Mouse (Mus musculus): ENCODE data around the gene Mtfp1. TPM values are rescaled to one million over a fixed set of nuclear protein-coding genes. Genes with fewer than 3 reads are reported as not detected.
A peak's percentile ranks its signal among the peaks of the same experiment; 100 is the strongest.

Gene Mtfp1
- polyA plus RNA-seq (2015; fragmentation: Nextera tagmentation; extraction: Ambion mirVana), result 18.6 and 19.9 TPM in 2 replicates

DNA sequence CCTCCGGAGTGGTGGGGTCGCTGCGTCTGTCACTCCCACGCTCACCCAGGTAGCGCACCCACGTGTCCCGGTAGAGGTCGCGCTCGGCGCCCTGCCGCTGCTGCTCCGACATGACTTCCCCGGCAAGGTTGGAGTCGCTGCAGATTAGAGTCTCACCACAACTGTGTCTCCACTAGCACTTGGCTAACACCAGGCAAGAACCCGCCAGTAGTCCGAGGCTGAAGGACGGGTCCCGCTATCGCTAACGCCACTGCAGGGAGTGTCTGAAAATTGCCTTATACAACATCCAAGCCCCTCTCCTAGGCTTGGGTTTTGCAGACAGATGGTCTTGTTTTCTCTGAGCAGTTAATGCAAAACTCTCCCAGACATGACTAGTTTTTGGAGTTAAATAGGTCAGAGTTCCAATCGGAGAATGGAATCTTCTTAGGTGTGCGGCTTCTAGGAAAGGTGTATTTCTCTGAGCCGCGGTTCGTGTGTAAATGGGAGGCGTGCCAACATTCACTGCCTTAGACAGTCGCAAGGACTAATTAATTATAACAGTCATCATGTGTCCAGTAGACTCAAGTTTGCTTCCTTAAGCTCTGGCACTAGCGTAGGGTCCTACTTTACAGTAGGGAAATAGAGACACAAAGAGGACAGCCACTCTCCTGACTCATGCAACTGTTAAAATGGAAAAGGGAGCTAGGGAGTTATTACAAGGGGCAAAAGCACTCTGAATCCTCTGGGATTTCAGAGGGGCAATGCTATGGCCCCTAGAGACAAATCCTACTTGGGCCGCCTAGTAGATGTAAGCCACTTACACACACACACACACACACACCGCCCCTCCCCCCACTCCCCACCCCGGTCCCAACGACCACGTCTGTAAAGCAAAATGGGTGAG, at the start of gene Mtfp1:
Mtfp1 (minus strand) TSS at position 275 of the 883 bp plus-strand sequence.
- Histone ChIP-seq H3K36me3 (ENCODE audit: insufficient read depth, low read length) (no peaks in the 10 kb centered on the region), H3K9ac (ENCODE audit: low read depth, low read length) (peak within 1 kb of the TSS; percentile 63), H3K4me1 (replicated peaks; ENCODE audit: insufficient read depth, low read length) (peaks cover 13% of the 10 kb centered on the region; the same call in 1 of the 2 replicates), H3K4me3 (replicated peaks; ENCODE audit: low read depth, low read length) (peak within 1 kb of the TSS; percentile 46), H3K27ac (peak within 1 kb of the TSS; percentile 81), H3K27me3 (ENCODE audit: insufficient read depth, low read length) (no peaks in the 10 kb centered on the region), H3K4me2 (ENCODE audit: low read length) (peak within 1 kb of the TSS; percentile 80), H3K9me3 (replicated peaks; ENCODE audit: low read length) (no peaks in the 10 kb centered on the region)
- WGBS, result 5% methylated on average over 34 of the region's 34 CpGs
- ATAC-seq (replicated peaks; ENCODE audit: low FRiP score, low read depth) (0 out of 2 replicates have a peak, but pooled peaks have one; percentile 7), DNase-seq (ENCODE audit: low spot score) (peak; percentile 84)
- no peak for TF ChIP-seq CTCF (IDR thresholded peaks at IDR 0.05; ENCODE audit: low read depth)

DNA sequence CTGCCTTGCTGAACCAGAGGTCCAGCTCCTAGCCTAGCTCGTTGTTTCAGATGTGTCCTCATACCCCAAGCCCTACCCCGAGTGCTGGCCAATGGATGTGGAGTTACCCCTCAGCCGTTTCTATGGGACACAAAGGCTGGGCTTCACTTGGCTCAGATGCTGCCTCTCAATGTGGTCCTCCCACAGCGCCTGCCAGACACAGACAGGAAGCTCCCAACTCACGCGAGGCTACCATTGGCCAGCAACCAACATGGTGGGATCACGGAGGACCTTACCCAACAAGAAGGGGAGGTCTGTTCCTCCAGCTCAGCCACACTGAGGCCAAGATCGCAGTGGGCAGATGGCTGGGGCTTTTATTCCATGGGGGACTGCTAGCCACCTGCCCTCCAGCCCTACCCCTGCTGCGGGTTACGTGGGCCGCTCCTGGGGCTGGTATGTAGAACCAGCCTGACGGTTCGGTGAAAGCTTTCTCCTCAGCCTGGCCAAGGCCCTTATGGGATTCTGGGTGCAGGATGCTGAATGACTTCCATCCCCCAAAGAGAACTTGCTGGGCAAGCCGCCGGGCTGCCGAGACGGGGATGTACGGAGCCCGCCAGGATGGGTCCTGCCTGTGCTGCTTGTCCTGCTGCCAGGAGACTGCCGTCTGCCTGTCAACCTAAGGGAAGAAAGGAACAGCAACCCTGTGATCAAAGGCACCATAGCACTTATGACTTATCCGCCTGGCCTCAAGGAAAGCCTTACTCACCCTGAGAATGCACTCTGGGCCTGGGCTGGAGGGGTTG, 48.2 kb upstream of the Mtfp1 start:
- DNase-seq (ENCODE audit: low spot score) (no peak), ATAC-seq (replicated peaks; ENCODE audit: low FRiP score, low read depth) (no peak)
- H3K36me3 ChIP-seq (ENCODE audit: insufficient read depth, low read length), result peaks cover 42% of the 10 kb centered on the region

DNA sequence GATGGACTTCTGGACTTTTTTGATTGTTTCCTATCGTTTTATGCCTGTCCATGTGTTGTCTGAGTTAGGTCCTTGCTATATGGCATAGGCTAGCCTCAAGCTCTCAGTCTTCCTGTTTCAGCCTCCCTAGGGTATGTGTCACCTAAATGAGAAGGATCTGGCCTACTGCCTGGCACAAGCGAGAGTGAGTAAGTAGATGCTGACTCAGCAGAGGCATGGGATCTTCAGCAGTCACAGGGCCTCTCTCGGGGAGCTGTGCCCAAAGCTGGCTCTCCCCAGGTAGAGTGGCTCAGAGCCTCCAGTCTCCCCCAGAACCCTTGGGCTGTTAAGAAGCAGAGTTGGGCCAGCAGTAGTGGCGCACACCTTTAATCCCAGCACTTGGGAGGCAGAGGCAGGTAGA, 47.1 kb upstream of the Mtfp1 start:
- Histone ChIP-seq H3K4me1 (replicated peaks; ENCODE audit: insufficient read depth, low read length) (no peaks in the 10 kb centered on the region), H3K27me3 (ENCODE audit: insufficient read depth, low read length) (no peaks in the 10 kb centered on the region), H3K27ac (no peak overlapping the region), H3K36me3 (ENCODE audit: insufficient read depth, low read length) (peaks cover 47% of the 10 kb centered on the region), H3K4me3 (replicated peaks; ENCODE audit: low read depth, low read length) (no peak overlapping the region), H3K4me2 (ENCODE audit: low read length) (no peak overlapping the region), H3K9me3 (replicated peaks; ENCODE audit: low read length) (no peaks in the 10 kb centered on the region), H3K9ac (ENCODE audit: low read depth, low read length) (no peak overlapping the region)
- WGBS, result 86% methylated on average over 4 of the region's 4 CpGs
- DNase-seq (ENCODE audit: low spot score) (no peak), ATAC-seq (replicated peaks; ENCODE audit: low FRiP score, low read depth) (no peak)
- no peak for TF ChIP-seq CTCF (IDR thresholded peaks at IDR 0.05; ENCODE audit: low read depth)

More for the DNA sequence above, 48.2 kb upstream of the Mtfp1 start:
- no peaks in the 10 kb centered on the region for H3K4me1 ChIP-seq (replicated peaks; ENCODE audit: insufficient read depth, low read length)
- H3K9ac ChIP-seq (ENCODE audit: low read depth, low read length), result no peak overlapping the region
- no peak for TF ChIP-seq CTCF (IDR thresholded peaks at IDR 0.05; ENCODE audit: low read depth)
- WGBS, result 87% methylated on average over 21 of the region's 21 CpGs
- H3K27me3 ChIP-seq (ENCODE audit: insufficient read depth, low read length), result no peaks in the 10 kb centered on the region
- no peak overlapping the region for H3K4me3 ChIP-seq (replicated peaks; ENCODE audit: low read depth, low read length)
- no peak overlapping the region for H3K27ac ChIP-seq
- no peak overlapping the region for H3K4me2 ChIP-seq (ENCODE audit: low read length)
- no peaks in the 10 kb centered on the region for H3K9me3 ChIP-seq (replicated peaks; ENCODE audit: low read length)

DNA sequence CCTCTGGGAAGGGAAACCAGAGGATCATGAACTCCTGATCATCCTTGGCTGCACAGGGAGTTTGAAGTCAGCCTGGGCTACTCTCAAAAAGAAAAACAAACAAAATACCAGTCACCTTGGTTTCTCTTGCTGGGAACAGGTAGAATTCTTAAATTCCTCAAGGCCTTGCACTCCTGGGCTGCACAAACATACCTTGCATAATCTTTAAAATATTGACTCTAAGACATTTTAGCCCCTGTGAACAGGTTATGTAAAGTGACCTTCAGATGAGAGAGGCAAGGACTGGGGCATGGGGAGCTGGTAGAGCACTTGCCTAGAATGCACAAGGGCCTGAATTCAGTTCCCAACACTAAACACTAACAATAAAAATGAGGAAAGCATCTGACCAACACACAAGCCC, 46.3 kb upstream of the Mtfp1 start:
- Histone ChIP-seq H3K9me3 (replicated peaks; ENCODE audit: low read length) (no peaks in the 10 kb centered on the region), H3K36me3 (ENCODE audit: insufficient read depth, low read length) (peaks cover 47% of the 10 kb centered on the region), H3K27ac (no peak overlapping the region), H3K4me3 (replicated peaks; ENCODE audit: low read depth, low read length) (no peak overlapping the region), H3K9ac (ENCODE audit: low read depth, low read length) (no peak overlapping the region), H3K4me1 (replicated peaks; ENCODE audit: insufficient read depth, low read length) (peaks cover under 1% of the 10 kb centered on the region; the same call in 1 of the 2 replicates), H3K27me3 (ENCODE audit: insufficient read depth, low read length) (no peaks in the 10 kb centered on the region), H3K4me2 (ENCODE audit: low read length) (no peak overlapping the region)
- TF ChIP-seq CTCF (IDR thresholded peaks at IDR 0.05; ENCODE audit: low read depth), result no peak
- ATAC-seq (replicated peaks; ENCODE audit: low FRiP score, low read depth), result no peak
- DNase-seq (ENCODE audit: low spot score), result no peak

DNA sequence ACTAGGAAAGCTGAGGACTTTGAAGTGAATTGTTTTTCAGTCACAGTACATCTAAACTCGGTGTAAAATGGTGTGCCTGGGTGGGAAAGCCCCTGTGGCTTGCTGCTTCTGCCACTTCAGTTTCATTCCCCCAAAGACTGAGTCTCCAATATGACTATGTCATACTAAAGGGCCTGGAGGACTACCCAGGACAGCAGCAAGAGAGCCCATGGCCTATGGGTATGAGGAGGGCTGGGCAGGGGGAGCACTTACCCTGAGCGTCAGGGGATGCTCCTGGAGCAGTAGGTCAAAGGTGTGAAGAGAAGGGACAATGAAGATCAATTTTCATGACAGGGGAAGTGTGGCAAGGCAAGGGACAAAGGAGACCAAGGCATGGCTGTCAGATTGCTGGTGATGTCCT, 43.7 kb upstream of the Mtfp1 start:
- no peak for DNase-seq (ENCODE audit: low spot score)
- no peaks in the 10 kb centered on the region for H3K9me3 ChIP-seq (replicated peaks; ENCODE audit: low read length)
- no peak overlapping the region for H3K27ac ChIP-seq
- TF ChIP-seq CTCF (IDR thresholded peaks at IDR 0.05; ENCODE audit: low read depth), result no peak
- WGBS, result 56% methylated on average over 2 of the region's 2 CpGs
- H3K4me3 ChIP-seq (replicated peaks; ENCODE audit: low read depth, low read length), result no peak overlapping the region
- H3K27me3 ChIP-seq (ENCODE audit: insufficient read depth, low read length), result no peaks in the 10 kb centered on the region
- peaks cover 12% of the 10 kb centered on the region for H3K4me1 ChIP-seq (replicated peaks; ENCODE audit: insufficient read depth, low read length)
- H3K36me3 ChIP-seq (ENCODE audit: insufficient read depth, low read length), result peaks cover 37% of the 10 kb centered on the region
- H3K4me2 ChIP-seq (ENCODE audit: low read length), result no peak overlapping the region
- H3K9ac ChIP-seq (ENCODE audit: low read depth, low read length), result no peak overlapping the region
- no peak for ATAC-seq (replicated peaks; ENCODE audit: low FRiP score, low read depth)
